Mouse (Mus musculus) right cerebral cortex, adult 18-20 months (tissue): ENCODE results near the gene Setdb2.
"Not testable (repeated sequence)": the region's sequence is repeated elsewhere in the genome, so short reads cannot be mapped to it uniquely, and the experiment has no call there.

Source experiments
- DNase-seq: peaks from one replicate; pipeline ENCODE4 v3.0.0; 2022; ENCODE audit warnings: mixed read lengths

Gene Setdb2

GRCm38 (mm10) chr14:59440558-59441471 is at the start of gene Setdb2, which contains the start of gene Cab39l:
Gene Setdb2 (minus strand): TSS chr14:59440884.
Gene Cab39l (plus strand): TSS chr14:59440972.
- peak; percentile 96 for DNase-seq

- no peak for DNase-seq
Observed at GRCm38 (mm10) chr14:59485247-59485810, 44.6 kb upstream of the Setdb2 start.

GRCm38 (mm10) chr14:59478699-59479098 is 38.0 kb upstream of the Setdb2 start:
- peak; percentile 58 for DNase-seq

GRCm38 (mm10) chr14:59470781-59471180 is 30.1 kb upstream of the Setdb2 start:
- DNase-seq, result no peak

GRCm38 (mm10) chr14:59467798-59468197 is 27.1 kb upstream of the Setdb2 start:
- no peak for DNase-seq

- peak; percentile 28 for DNase-seq
Observed at GRCm38 (mm10) chr14:59466503-59466902, 25.8 kb upstream of the Setdb2 start.

- no peak for DNase-seq
Observed at GRCm38 (mm10) chr14:59447981-59448380, 7.3 kb upstream of the Setdb2 start.

GRCm38 (mm10) chr14:59445421-59445820 is 4.7 kb upstream of the Setdb2 start:
- DNase-seq, result no peak

- DNase-seq, result no peak
Observed at GRCm38 (mm10) chr14:59441472-59441805, 755 bp upstream of the Setdb2 start.

- no peak for DNase-seq
Observed at GRCm38 (mm10) chr14:59440039-59440438, 645 bp downstream of the Setdb2 start.

- no peak for DNase-seq
Observed at GRCm38 (mm10) chr14:59438505-59438904, 2.2 kb downstream of the Setdb2 start.

GRCm38 (mm10) chr14:59437398-59437797 is 3.3 kb downstream of the Setdb2 start:
- no peak for DNase-seq

GRCm38 (mm10) chr14:59435206-59435605 is 5.5 kb downstream of the Setdb2 start:
- DNase-seq, result no peak

GRCm38 (mm10) chr14:59433902-59434301 is 6.8 kb downstream of the Setdb2 start:
- DNase-seq, result no peak

- no peak for DNase-seq
Observed at GRCm38 (mm10) chr14:59430556-59430955, 10.1 kb downstream of the Setdb2 start.

- DNase-seq, result no peak
Observed at GRCm38 (mm10) chr14:59422912-59423663, 17.6 kb downstream of the Setdb2 start.

- no peak for DNase-seq
Observed at GRCm38 (mm10) chr14:59418171-59418570, 22.5 kb downstream of the Setdb2 start.

- not testable (repeated sequence) for DNase-seq
Observed at GRCm38 (mm10) chr14:59414979-59415378, 25.7 kb downstream of the Setdb2 start.

GRCm38 (mm10) chr14:59396999-59397398 is 43.7 kb downstream of the Setdb2 start:
- no peak for DNase-seq

GRCm38 (mm10) chr14:59395281-59395680 is 45.4 kb downstream of the Setdb2 start, which contains the start of gene Phf11c:
Gene Phf11c (minus strand): TSS chr14:59395381.
- no peak for DNase-seq

GRCm38 (mm10) chr14:59390181-59390580 is 50.5 kb downstream of the Setdb2 start:
- DNase-seq, result peak; percentile 34

- DNase-seq, result no peak
Observed at GRCm38 (mm10) chr14:59389532-59389931, 51.2 kb downstream of the Setdb2 start.

GRCm38 (mm10) chr14:59370348-59371068 is 70.2 kb downstream of the Setdb2 start:
- DNase-seq, result no peak
